Mouse (Mus musculus) lung, postnatal 36 days (tissue): ENCODE results near the gene Mga.
A peak's percentile ranks its signal among the peaks of the same experiment; 100 is the strongest.

Source experiments
- DNase-seq: peaks from one replicate; pipeline ENCODE4 v3.0.0; 2022; ENCODE audit warnings: mixed read lengths

The Mga gene

GRCm38 (mm10) chr2:119988952-119989351, 91.9 kb downstream of the Mga start:
- no peak for DNase-seq

GRCm38 (mm10) chr2:119990881-119991280, 93.9 kb downstream of the Mga start:
- no peak for DNase-seq

DNA sequence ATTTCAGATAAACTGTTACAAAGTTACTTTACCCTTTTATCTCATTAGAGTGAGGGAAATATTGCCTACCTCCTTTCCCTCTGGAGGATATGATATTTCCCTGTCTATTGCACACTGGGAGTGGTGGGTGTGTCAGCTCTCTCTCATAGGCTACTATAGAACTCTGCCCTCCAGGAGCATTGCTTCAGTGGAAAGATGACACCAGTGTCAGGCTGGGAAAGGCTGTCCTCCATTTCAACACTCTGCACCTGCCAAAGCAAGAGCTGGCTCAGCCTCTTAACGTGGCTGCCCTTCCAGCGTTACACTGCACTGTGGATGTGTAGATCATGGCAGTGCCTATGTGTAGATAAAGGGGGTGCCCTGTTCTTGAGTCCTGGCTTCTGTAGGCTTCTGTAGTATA, 95.3 kb downstream of the Mga start:
- DNase-seq = no peak

DNA sequence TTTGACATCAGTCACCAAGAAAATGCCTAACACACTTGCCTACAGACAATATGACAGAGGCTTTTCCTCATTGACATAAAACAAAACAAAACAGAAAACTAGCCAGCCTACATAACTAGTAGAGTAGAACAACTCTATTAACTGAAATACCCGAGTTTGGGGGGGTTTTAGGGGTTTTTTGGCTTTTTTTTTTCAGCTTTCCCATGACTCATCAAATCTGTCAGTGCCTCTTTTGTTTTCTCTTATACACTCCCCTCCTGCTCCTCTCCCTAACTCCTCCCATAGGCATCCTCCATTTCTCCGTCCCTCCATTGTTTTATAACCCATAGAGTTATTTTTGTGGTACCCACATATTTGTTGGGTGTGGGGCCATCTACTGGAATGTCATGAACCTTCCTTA, 96.5 kb downstream of the Mga start:
- no peak for DNase-seq

DNA sequence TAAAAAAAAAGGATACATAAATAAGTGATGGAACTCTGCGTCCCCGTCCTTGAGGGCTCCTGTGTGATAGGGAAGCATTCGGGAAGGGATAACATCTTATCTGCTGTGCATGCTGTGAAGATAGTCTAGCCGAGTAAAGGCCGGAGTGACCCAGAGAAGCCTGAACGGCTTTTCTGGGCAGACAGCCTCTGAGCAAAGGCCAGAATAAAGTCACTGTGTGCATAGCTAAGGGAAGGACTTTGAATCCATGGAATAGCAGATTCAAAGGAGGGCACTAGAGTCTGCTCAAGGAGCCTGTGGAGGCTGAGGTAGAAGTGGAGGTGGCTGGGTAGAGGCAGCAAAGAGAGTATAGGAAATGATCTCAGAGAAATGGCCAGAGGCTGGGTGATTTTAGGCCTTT, 97.8 kb downstream of the Mga start:
- DNase-seq = no peak

DNA sequence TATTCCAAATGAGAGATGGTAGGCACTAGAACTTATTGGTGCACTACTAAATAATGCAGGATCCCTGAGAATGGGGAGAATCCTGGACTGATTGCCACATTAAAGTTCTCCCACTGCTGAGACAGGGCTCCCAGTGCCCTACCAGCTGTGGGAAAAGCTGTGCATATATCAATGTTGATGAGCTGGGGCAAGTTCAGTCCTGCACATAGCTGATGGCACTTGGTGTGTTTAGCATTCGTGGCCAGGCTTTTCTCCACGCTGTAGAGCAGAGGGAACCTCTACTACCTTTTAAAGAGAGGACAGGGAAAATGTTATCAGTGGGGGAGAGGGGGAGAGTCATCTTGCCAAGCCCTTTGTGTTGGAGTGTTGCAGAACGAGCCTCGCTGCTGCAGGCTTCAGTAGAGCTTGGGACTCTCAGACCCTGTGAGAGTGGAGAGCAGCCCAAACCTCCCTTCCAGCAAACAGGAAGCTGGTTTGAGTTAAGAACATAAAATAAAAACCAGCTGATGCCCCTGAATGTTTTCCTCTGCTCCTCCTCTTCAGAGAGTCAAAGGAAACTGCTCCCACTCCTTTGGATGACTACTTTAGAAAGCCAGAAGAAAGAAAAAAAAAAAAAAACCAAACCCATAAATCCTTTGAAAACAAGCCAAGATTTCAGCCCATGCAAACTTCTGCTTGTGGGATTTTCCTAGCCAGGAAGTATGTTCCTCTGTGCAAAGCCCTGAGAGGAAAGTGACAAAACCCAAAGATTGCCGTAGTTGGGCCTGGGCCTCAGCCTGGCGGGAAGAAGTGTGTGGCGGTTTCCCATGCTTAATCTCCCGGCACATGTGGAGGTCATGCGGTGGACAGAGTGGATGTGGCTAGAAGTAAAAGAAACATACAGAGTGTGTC, 98.6 kb downstream of the Mga start:
- DNase-seq = peak; percentile 39

DNA sequence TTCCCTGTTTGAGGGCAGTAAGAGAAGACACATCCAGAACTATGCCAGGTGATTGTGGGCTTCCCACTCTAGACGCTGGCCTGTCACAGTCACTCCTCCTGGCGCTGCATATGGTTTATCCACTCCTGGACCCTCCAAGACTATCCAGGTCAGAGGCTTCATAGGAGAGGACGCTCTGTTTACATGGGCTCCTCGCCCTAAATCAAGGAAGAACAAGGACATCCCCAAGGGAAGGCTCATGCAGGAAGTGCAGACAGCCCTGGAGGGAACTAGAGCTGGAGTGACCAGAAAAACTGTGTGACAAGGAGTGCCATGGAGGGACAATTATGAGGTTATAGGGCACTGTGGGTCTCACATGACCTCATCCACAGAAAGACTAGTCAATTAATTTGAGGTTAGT, 100.3 kb downstream of the Mga start:
- no peak for DNase-seq

GRCm38 (mm10) chr2:119999731-120000130, 102.7 kb downstream of the Mga start:
- peak; percentile 52 for DNase-seq

DNA sequence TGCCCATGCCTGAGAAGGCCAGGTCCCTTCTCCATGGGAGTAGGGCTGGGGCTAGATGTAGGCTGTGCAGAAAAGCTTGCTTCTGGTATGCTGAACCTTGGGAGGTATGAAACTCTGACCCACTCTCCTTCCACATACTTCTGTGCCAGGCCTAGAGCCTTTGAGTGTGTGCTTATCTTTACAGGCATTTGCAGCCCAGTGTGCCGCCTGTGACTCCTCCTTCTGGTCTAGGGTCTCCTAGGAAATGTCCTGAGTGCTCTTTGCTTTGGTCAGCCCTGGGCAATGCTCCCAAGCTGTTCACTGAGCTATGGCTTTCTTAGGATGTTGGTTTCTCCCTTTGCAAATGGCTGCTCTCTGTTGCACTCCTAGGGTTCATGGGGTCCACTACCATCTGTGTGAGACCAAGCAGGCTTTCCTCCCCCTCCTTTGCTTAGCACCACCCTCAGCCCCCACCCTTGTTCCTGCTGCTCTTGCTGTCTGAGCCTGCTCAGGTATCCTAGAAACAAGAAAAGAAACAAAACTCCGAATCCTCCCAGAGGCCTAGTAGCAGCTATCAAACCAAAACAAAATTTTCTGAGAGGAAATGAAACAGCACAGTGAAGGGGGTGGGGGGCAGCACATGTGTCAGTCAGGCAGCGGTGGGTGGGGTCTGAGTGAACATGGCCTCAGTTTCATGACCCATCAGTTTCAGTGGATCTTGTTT, 104.0 kb downstream of the Mga start:
- peak; percentile 80 for DNase-seq

- no peak for DNase-seq
Measured at GRCm38 (mm10) chr2:120001956-120002355, 104.9 kb downstream of the Mga start.

GRCm38 (mm10) chr2:120003970-120004369, 106.9 kb downstream of the Mga start:
- DNase-seq = no peak

DNA sequence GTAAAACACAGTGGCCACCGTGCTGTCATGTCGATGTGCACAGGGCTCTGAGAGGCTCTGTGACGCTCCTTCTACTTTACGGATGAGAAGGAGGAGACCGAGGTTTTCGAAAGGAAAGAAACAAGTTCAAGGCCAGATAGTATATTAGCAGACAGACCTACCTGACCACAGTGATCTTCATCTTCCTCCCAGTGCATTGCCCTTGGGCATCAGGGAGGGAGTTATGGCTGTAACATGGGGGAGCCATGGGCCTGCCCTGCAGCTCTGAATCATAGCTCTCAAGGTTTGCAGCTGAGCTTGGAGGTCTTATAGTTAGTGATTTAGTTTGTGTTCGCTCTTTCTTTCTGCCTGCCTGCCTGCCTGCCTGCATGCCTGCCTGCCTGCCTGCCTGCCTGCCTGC, 109.7 kb downstream of the Mga start:
- DNase-seq = no peak

- peak; percentile 34 for DNase-seq
Measured at GRCm38 (mm10) chr2:120007680-120008210, 110.7 kb downstream of the Mga start.

DNA sequence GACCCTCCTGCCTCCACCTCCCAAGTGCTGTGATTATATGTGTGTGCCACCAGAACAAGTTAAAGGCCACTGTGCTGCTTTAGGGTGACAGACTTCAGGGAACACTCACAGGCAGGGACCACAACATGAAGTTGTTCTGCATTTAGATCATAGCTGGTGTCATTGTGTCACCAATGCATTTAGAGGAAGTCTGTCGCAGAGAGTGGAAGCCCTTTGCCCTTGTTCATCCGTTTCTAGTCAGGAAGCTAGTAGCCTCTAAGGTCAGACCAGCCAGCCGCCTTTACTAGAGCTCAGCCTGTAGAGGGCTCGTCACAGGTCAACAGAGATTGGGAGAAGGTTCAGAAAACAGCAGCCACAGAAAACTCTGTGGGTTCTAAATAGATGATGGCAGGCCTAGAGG, 111.6 kb downstream of the Mga start:
- peak; percentile 69 for DNase-seq

DNA sequence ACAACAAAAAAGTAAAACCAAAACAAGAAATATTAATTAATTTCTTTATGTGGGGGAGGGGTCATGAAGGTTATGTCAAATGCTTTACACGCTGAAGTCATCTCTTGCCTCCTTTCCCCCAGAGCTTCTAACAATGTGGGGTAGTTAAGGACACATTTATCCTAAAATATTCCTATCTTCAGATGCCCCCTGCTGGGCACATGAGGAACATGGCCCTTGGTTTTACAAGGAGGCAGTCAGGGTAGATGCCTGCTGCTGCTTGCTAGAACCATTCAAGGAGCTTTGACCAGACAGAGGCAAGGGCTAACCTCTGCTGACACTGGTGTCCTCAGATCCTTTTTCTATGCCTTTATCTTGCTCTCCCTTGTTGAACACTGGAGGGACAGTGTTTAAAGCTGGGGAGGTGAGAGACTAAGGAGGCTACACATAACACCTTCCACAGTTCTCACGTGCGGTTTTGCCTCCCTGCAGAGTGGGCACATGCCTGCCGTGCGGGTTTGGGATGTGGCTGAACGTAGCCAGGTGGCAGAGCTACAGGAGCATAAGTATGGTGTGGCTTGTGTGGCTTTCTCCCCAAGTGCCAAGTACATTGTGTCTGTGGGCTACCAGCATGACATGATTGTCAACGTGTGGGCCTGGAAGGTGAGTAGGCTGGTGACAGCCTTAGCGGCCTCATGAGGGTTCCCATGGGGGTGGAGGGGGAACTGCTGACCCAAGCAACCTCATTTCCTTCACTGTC, 114.6 kb downstream of the Mga start:
- DNase-seq = peak; percentile 84

- no peak for DNase-seq
Measured at GRCm38 (mm10) chr2:120012924-120013323, 115.9 kb downstream of the Mga start.

DNA sequence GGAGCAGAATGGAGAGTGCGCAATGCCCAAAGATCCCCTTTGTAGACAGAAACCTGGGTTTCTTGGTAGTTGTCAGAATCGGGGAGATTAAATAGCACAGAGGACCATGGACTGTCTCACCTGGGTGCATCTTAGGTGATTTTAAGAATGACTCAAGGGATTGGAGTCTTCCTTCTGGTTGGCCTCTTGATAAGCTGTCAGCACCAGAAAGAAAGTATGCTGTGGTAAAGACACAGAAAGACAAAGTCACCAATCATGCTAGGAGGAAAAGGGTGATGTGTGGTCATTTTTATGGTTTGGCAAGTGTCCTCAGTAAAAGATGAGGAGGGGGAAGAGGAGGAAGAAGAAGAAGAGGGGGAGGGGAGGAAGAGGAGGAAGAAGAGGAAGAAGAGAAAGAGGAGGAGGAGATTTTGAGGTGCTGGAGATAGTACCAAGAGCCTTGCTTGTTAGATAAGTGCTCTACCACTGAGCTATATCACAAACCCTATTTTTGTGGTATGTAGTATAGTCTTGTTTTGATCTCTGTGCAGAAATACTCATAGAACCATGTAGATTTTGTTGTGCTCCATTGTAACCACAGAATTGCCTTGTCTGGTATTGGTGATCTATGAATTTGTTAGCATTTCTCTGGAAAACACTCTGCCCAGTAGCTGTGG, 116.9 kb downstream of the Mga start:
- DNase-seq = no peak

- no peak for DNase-seq
Measured at GRCm38 (mm10) chr2:120015882-120016281, 118.9 kb downstream of the Mga start.

GRCm38 (mm10) chr2:120017599-120017998, 120.6 kb downstream of the Mga start:
- no peak for DNase-seq
